Mouse (Mus musculus) cerebellum, postnatal 14 days (tissue): ENCODE data around the gene Ecsit.

Experiments
- DNase-seq, 2 experiments: peaks; one replicate each; pipeline ENCODE4 v3.0.0; 2021; ENCODE audit warnings: mixed read lengths in 2 of 2

Ecsit gene

DNA sequence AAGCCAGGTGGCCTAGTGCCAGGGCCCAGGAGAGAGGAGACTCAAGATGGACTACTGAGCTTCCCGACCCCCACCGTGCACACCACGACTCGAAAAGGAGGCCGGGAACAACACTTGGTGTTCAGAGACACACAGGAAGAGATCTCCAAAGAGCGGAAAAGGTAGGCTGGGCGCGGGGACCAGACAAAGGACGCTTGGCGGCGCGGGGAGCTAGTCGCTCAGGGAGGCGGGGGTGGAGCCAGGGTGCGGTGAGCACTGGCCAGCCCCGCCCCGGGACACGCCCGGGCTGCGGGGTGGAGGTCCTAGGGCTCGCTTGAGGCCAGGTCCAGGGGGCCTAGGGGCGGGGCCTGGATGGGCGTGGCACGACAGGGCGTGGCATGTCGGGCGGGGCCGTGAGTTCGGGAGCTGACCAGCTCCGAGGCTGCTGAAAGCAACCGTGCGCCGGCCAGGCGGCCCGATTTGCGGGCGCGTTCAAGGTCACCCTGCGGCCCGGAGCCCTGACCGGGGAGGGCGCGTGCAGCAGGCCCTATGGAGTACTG lies 34.8 kb downstream of the Ecsit start:
- peak; percentile 84 to 90 for DNase-seq

DNA sequence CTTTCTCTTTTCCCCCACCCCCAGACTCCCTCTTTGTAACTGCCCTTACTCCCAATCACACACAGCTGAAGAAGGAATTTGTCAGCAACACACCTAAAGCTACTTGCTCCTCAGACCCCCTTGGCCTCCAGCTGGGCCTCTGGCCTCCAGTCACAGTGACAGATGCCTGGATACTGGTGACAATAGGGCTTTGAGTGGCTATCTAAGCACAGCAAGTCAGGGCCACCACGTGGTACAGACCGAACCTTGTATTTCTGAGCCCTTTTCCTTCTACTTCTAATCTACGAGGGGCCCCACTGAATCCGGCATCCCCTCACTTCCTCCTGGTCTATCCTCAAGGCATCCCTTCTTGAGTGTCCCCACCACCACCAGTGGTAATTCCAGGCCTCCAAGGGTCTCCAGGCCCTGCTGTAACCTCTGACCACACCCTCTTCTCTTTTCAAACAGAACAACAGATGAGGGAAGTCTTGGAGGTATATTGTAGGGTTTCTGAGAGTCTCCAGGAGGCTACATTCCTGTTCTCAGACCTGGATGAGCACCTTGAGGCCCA lies 35.4 kb downstream of the Ecsit start:
- peak; percentile 76 to 80 for DNase-seq

DNA sequence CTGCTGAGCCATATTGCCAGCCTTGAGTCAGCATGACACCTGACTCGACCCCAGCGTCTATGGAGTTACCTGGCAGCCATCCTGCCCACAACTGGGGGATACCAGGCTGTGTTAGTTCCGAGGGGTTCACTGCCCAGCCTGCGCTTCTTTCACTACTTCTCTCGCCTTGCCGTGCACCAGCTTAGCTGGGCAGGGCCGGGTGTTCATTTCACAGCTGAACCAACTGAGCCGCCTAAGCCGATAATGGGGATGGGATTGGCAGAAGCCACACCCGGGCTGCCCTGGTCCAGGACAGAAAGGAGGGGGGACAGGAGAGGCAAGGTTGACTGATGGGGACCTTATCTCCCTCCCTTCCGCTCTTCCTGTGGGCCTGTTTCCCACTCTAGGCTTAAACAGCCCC lies 35.9 kb downstream of the Ecsit start:
- peak; percentile 54 to 62 for DNase-seq

DNA sequence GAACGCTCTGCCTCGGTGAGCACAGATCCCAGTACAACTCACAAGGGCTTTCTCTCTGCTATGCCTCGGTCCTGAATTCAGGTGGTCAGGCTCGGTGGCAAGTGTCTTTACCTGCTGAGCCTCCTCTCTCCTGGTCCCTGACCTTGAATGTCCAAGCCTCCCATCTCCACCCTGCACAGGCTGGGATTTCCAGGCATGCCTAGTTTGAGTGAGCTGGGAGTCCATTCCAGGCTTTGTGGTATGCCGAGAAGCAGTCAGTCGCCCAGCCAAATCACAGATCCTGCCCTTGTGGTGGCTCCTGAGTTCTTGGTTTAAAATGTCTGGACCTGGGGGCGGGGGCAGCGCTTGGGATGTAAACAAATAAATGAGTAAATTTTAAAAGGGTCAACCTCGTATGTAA lies 37.9 kb downstream of the Ecsit start:
- peak; percentile 56 to 57 for DNase-seq

DNA sequence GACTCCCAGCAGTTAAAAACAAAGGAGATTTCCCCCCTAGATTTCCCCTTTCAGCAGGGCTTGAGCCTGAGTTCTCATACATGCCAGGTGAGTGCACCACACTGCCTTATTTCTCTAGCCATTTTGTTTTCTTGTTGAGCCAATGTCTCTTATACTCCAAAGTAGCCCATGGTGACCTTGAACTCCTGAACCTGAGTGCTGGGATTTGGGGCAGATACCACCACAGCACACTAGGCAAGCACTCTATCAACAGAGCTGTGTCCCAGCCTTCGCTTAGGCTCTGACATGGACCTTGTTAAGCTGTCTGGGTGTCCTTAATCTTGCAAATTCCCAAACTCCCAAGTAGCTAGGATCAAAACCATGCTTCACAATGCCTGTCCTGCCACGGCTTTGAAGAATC lies 43.4 kb downstream of the Ecsit start:
- no peak for DNase-seq

DNA sequence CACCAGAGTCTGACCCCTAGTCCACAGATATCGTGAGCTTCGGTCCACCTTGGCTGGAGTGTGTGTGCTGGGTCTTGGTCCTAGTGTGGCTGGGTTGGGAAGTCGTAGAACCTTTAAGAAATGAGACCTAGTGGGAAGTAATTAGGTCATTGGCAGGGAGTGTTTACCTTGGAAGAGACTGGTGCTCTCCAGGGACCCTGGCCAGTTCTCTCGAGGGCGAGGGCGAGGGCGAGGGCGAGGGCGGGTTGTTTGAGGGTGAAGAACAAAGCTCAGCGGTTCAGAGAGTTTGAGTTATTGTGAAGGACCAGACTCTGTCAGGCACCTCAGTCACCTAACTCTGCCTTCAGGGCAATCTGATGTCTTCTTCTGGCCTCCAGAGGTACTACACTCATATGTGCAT lies 47.4 kb downstream of the Ecsit start:
- DNase-seq: no peak

DNA sequence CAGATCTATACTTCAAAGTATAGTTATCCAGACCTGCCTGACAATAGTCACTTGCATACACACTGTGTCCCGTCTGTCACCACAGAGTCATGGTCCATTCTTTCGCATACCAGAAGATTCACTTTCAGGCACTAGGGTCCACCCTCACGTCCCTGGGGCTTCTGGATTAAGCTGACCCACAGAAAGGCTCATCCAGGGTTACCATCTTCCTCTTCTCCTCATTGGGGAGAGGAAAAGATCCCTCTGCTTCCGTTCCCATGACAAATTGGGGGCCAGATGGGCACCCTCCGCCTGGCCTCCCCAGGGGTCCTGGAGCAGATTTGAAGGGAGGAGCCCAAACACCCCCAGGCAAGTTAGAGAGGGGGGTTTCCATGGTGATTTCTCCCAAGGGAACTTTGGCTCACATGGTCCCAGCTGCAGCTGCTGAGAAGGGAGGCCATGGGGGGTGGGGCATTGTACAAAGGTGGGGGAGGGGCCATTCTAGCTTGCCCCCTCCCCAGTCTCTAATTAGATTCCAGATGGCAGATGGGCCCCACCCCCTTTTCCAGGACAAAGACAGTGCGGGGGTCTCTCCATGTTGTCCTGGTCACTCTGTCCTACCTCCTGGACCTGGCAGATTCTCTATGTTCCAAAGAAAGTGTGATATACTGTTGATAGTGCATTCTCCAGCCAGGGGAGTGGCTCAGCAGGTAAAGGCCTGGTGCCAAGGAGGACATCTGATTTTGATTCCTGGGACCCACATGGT lies 49.8 kb downstream of the Ecsit start:
- DNase-seq: peak; percentile 58 to 64

DNA sequence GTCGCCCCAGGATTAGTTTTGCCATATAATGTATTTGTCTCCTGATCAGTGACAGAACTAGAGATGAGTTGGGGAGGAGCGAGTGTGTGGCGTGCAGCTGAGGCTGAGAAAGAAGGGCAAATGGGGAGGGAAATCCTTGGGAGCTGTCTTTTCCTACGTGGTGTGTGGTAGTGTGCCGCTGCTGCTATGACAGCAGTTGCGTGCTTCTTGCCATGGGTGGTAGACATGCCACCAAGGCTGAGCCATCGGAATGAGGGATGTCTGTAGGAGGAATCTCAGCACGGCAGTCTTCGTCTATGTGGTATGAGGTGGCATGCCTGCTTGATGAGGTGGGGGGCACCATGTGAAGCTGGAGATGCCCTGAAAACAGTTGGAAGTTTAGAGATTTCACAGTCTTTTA lies 54.9 kb downstream of the Ecsit start:
- no peak for DNase-seq

DNA sequence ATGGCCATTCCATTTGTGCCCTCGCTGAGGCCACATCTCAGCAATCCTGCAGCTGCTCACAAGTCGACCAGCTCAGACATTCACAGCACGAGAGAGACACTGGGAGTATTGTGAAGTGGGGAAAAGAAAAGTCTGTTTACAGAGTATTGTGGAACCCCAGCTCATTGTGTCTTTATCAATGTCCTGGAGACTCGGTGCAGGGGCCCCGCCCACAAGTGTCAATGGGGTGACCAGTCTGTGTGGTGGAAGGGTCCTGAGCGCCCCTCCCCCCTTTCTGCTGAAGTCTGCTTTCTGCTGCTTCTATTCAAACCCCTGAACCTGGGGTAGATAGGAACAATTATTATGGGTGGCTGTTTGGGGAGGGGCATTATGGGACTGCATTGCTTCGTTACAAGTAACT lies 56.8 kb downstream of the Ecsit start:
- no peak for DNase-seq

DNA sequence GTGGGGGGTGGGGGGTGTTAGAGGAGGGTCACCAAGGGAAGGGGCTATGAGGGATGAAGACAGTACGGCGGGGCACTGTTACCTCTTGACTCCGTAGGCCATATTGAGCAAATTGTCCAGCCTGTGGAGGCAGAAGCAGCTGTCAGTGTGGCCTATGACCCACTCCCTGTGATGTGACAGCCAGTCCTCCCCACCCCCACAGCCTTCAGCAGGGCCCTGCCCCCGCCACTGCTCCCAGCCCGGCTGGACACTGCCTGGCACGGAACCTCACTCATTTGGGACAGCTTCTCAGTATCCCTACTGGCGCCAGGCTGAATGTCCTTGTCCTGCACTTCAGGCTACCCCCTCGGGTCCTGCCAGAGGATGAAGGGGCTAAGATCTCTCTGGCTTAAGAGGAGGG lies 60.6 kb downstream of the Ecsit start:
- no peak for DNase-seq
